Mouse (Mus musculus) kidney, adult 2 months (tissue): ENCODE results near the gene Ltc4s.

Experiments
- CTCF ChIP-seq: fragments of 200-500 bp; conservative IDR thresholded peaks from 2 replicates; pipeline ENCODE4 v1.5.1; 2011; ENCODE audit warnings: low read depth, mild to moderate bottlenecking, control low read depth, low read length, moderate library complexity, mixed read lengths; ENCODE audit not compliant: insufficient read depth, insufficient read length
- POLR2A ChIP-seq: fragments of 200-500 bp; IDR thresholded peaks from one replicate; pipeline ENCODE4 v1.6.1; 2011; ENCODE audit warnings: low read depth, low read length, control low read depth

DNA sequence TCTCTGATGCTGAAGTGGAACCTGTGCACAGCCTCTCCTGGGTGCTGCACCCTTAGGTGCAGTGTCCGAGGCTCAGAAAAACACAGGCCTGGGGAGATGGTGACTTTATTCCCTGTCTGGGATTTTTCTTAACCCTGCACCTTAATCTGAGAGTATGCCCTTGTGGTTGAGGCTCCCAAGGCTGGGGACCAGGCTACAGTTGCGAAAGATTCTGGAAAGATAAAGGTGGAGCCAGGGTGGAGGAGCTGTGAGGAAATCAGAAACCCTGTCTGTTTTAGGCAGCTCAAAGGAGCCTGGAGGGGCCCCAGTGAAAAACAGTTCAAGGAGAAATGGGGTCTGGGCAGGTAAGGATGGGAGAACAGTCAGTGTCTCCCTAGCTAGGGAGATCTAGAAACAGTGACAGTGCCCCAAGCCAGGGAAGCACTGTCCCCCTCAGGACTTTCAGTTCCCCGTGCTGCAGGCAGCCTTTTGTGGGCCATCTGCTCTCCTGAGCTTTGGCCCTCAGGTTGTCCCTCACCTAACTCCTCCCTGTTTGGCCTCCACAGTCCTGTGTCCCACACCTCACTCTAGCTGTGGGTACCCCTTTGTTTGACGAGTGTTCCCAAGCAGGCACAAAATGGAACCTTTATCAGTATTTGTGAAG lies 21.6 kb downstream of the Ltc4s start:
- no peak for TF ChIP-seq CTCF
- TF ChIP-seq POLR2A: no peak
